Mouse (Mus musculus) adrenal gland, postnatal 36 days (tissue): Measurements from ENCODE around the gene Rplp0. TPM values are rescaled to one million over a fixed set of nuclear protein-coding genes. Genes with fewer than 3 reads are reported as not detected.
A peak's percentile ranks its signal among the peaks of the same experiment; 100 is the strongest.

ENCODE experiments used
- DNase-seq, 2 experiments: peaks; one replicate each; pipeline ENCODE4 v3.0.0; 2021; ENCODE audit warnings: mixed read lengths in 1 of 2
- microRNA-seq: library from miRNA; unstranded; fragments of <30 nt; microRNA quantifications from one replicate; pipeline ENCODE4 v1.2.0, GENCODE M21; 2021
- total RNA-seq, 2 experiments: library from RNA; stranded (reverse); gene quantifications; 2 replicates each; pipeline ENCODE4 v1.2.3; 2021

The Rplp0 gene
- total RNA-seq, 2 experiments from 2014 or later, result 829 to 906 TPM

GRCm38 (mm10) chr5:115581662-115582061 lies 22.4 kb downstream of the Rplp0 start:
- no peak for DNase-seq

GRCm38 (mm10) chr5:115585616-115586015 lies 26.3 kb downstream of the Rplp0 start:
- no peak for DNase-seq

GRCm38 (mm10) chr5:115586166-115586565 lies 26.9 kb downstream of the Rplp0 start:
- DNase-seq, result no peak

- DNase-seq, result no peak
Measured at GRCm38 (mm10) chr5:115586780-115587179, 27.5 kb downstream of the Rplp0 start.

- DNase-seq, result peak in 1 of 2 experiments; percentile 22
Measured at GRCm38 (mm10) chr5:115591028-115591427, 31.8 kb downstream of the Rplp0 start.

GRCm38 (mm10) chr5:115591506-115591905 lies 32.2 kb downstream of the Rplp0 start:
- DNase-seq, result no peak

GRCm38 (mm10) chr5:115603561-115603960 lies 44.3 kb downstream of the Rplp0 start:
- DNase-seq, result peak; percentile 45 to 50

- DNase-seq, result peak; percentile 32 to 53
Measured at GRCm38 (mm10) chr5:115611566-115611965, 52.3 kb downstream of the Rplp0 start.

Small RNAs within 50 kb of the gene (microRNA-seq; reads per million reads assigned to microRNA genes)
- not detected for gene Mir7029

Other genes starting within 250 kb of the Rplp0 start
- gene Srsf9, start 232.3 kb upstream of the Rplp0 start, total RNA-seq, result 10 to 100 TPM; 73.7 to 77.0 TPM
- gene Gatc, start 218.3 kb upstream of the Rplp0 start, total RNA-seq, result 10 to 100 TPM; 17.7 to 21.7 TPM
- 10 to 100 TPM; 32.4 to 47.5 TPM for gene Triap1, start 218.2 kb upstream of the Rplp0 start, total RNA-seq
- gene Cox6a1, start 210.5 kb upstream of the Rplp0 start, total RNA-seq, result 1,000 to 10,000 TPM; 1,319 to 1,418 TPM
- 10 to 100 TPM; 15.7 to 18.5 TPM for gene Msi1, start 129.9 kb upstream of the Rplp0 start, total RNA-seq
- not detected for gene Pla2g1b, start 93.2 kb upstream of the Rplp0 start, total RNA-seq
- 10 to 100 TPM; 20.8 to 22.6 TPM for gene Sirt4, start 74.7 kb upstream of the Rplp0 start, total RNA-seq
- 10 to 100 TPM; 33.5 to 54.2 TPM for gene Pxn, start 52.8 kb upstream of the Rplp0 start, total RNA-seq
- 10 to 100 TPM; 53.9 to 69.5 TPM for gene Gcn1l1, start 5.8 kb downstream of the Rplp0 start, total RNA-seq
- gene Rab35, start 72.4 kb downstream of the Rplp0 start, total RNA-seq, result 10 to 100 TPM; 62.9 to 68.8 TPM
- gene Bicdl1, start 172.2 kb downstream of the Rplp0 start, total RNA-seq, result 10 to 100 TPM in 1 of 2 experiments, 1 to 10 TPM in 1; 7.8 to 11.3 TPM